Mouse (Mus musculus) liver, embryonic 14.5 days (tissue): Measurements from ENCODE around the gene Vps13a. TPM values are rescaled to one million over a fixed set of nuclear protein-coding genes. Genes with fewer than 3 reads are reported as not detected.

Experiments
- ATAC-seq: fragments of 200-750 bp; cut with Nextera tagmentation; 2 replicates; pipeline ENCODE4 v1.8.0; 2017; ENCODE audit warnings: moderate number of reproducible peaks, mild to moderate bottlenecking, moderate library complexity; ENCODE audit not compliant: insufficient read depth
- DNase-seq, 3 experiments: peaks; one replicate each; pipeline ENCODE4 v3.0.0-alpha.2; 2012 to 2013; ENCODE audit warnings: low read depth in 3 of 3, low spot score in 3 of 3
- H3K27ac ChIP-seq: fragments of 300-500 bp; sonication (generic); 2 replicates; pipeline ENCODE4 v1.5.1; 2014; ENCODE audit warnings: moderate library complexity, mild to moderate bottlenecking, control low read depth, inconsistent platforms
- H3K27me3 ChIP-seq: fragments of 300-500 bp; sonication (generic); 2 replicates; pipeline ENCODE4 v1.6.1; 2014; ENCODE audit warnings: mild to moderate bottlenecking, low read length, moderate library complexity; ENCODE audit not compliant: control insufficient read depth, insufficient read depth
- H3K36me3 ChIP-seq: fragments of 300-500 bp; sonication (generic); replicated peaks from 2 replicates; pipeline ENCODE4 v1.6.1; 2014; ENCODE audit warnings: low read depth; ENCODE audit not compliant: control insufficient read depth, insufficient read depth
- H3K4me1 ChIP-seq, 2 experiments: fragments of 200-500 bp in 1 of 2; fragments of 300-500 bp in 1 of 2; sonication (generic) in 1 of 2; replicated peaks; 2 replicates each; pipeline ENCODE4 v1.6.1; 2012 to 2014; ENCODE audit warnings: antibody characterized with exemption in 1 of 2, inconsistent platforms in 1 of 2, low read length in 1 of 2; ENCODE audit not compliant: control insufficient read depth in 2 of 2, insufficient read depth in 2 of 2
- H3K4me2 ChIP-seq: fragments of 300-500 bp; sonication (generic); 2 replicates; pipeline ENCODE4 v1.6.1; 2014; ENCODE audit warnings: low read depth, mild to moderate bottlenecking, control low read depth, moderate library complexity
- H3K4me3 ChIP-seq, 2 experiments: fragments of 200-500 bp in 1 of 2; fragments of 300-500 bp in 1 of 2; sonication (generic) in 1 of 2; 2 replicates each; pipeline ENCODE4 v1.5.1; 2012 to 2014; ENCODE audit warnings: low read depth in 2 of 2, low read length in 2 of 2, mild to moderate bottlenecking in 2 of 2, control low read depth in 1 of 2, inconsistent platforms in 1 of 2, moderate library complexity in 1 of 2; ENCODE audit not compliant: insufficient read depth in 1 of 2
- H3K9ac ChIP-seq: fragments of 300-500 bp; sonication (generic); replicated peaks from 2 replicates; pipeline ENCODE4 v1.6.1; 2014; ENCODE audit warnings: mild to moderate bottlenecking, control low read depth, moderate library complexity
- H3K9me3 ChIP-seq: fragments of 300-500 bp; sonication (generic); 2 replicates; pipeline ENCODE4 v1.6.1; 2016; ENCODE audit warnings: low read length, mixed read lengths; ENCODE audit not compliant: control insufficient read depth
- CTCF ChIP-seq: IDR thresholded peaks from 2 replicates; pipeline ENCODE4 v1.5.1; 2016; ENCODE audit warnings: antibody characterized with exemption, low read depth, control low read depth
- EP300 ChIP-seq: IDR thresholded peaks from 2 replicates; pipeline ENCODE4 v1.6.1; 2016; ENCODE audit warnings: antibody characterized with exemption, low read depth
- WGBS: fragments of 180-500 bp; shearing (Covaris S2); extraction: QIAGEN DNeasy Blood & Tissue Kit; methylation state at CpG from one replicate; pipeline ENCODE4 v1.1.7; 2014; ENCODE audit not compliant: insufficient replicate concordance; 5-methylcytosine and 5-hydroxymethylcytosine counted together
- polyA plus RNA-seq, 2 experiments: library from polyadenylated mRNA; depleted of rRNA in 1 of 2; stranded (reverse) in 1 of 2; unstranded in 1 of 2; fragments of >200 nt; fragmentation: Nextera tagmentation in 1 of 2; extraction: Ambion mirVana in 1 of 2; gene quantifications; 2 replicates each; pipeline versions ENCODE4 v1.2.1 to v1.2.3; 2012 to 2014

The Vps13a gene
- polyA plus RNA-seq, 2 experiments, result 6.9 to 8.0 TPM

DNA sequence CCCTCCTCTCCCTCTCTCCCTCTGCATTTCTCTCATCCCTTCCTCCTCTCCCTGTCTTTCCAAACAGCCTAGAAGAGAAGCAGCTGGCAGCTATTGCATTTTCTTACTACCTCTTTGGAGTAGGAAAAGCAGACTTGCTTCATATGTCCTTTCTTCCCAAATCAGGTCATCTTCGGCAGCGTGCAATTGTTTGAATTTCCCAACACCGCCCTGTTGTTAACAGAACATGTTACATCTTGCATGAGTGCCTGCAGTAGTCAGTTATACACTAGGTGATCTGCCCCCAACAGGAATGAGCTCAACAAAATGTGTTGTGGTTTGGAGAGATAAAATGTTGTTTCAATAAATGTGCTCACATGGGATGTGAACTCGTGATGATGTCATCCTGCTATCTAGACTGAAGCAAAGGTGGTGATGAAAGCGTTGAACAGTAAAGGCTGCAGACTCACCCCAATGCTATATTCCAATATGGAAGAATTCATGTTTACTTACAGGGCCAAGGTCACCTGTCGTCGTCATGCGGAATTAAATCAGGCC is 31.4 kb upstream of the Vps13a start:
- DNase-seq (peak in 1 of 3 experiments; percentile 24), ATAC-seq (peak; percentile 43; the same call in 1 of the 2 replicates)
- Histone ChIP-seq H3K4me2 (no peak overlapping the region), H3K9me3 (no peaks in the 10 kb centered on the region), H3K4me3 (no peak overlapping the region), H3K9ac (no peak overlapping the region), H3K36me3 (no peaks in the 10 kb centered on the region), H3K27ac (no peak overlapping the region), H3K27me3 (no peaks in the 10 kb centered on the region), H3K4me1 (peaks cover 0 to 2% of the 10 kb centered on the region in 2 experiments; a peak in 1 of 4 replicates)
- 60% methylated on average over 8 of the region's 8 CpGs for WGBS
- TF ChIP-seq CTCF (no peak), EP300 (peak; percentile 36)

GRCm38 (mm10) chr19:16805102-16805501 is 24.4 kb upstream of the Vps13a start:
- H3K36me3 ChIP-seq, result no peaks in the 10 kb centered on the region
- H3K9ac ChIP-seq, result no peak overlapping the region
- peaks cover 11% of the 10 kb centered on the region in 2 experiments for H3K4me1 ChIP-seq
- DNase-seq (no peak), ATAC-seq (peak; percentile 64; the same call in 1 of the 2 replicates)
- no peaks in the 10 kb centered on the region for H3K9me3 ChIP-seq
- H3K27ac ChIP-seq, result no peak overlapping the region
- WGBS, result 50% methylated on average over 3 of the region's 3 CpGs
- no peaks in the 10 kb centered on the region for H3K27me3 ChIP-seq
- TF ChIP-seq EP300 (no peak), CTCF (no peak)
- no peak overlapping the region for H3K4me3 ChIP-seq
- no peak overlapping the region for H3K4me2 ChIP-seq

DNA sequence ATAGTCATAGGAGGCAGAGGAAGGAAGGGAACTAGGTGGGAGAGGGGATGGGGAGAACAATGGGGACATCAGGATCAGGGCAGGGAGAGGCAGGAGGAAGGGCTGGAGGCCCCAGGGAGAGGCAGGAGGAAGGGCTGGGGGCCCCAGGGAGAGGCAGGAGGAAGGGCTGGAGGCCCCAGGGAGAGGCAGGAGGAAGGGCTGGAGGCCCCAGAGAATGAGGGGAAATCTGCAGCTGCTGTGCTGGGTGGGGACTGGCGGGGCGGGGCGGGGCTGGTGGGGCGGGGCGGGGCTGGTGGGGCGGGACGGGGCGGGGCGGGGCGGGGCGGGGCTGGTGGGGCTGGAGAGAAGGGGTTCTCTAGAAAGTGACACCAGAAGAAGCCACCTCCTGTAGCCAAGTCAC is 23.8 kb upstream of the Vps13a start:
- ATAC-seq (peak; percentile 81), DNase-seq (no peak)
- no peak overlapping the region; the same call in 1 of the 2 replicates for H3K9ac ChIP-seq
- no peak overlapping the region for H3K4me3 ChIP-seq
- TF ChIP-seq EP300, result no peak
- no peak for TF ChIP-seq CTCF
- no peaks in the 10 kb centered on the region for H3K36me3 ChIP-seq
- 9% methylated on average over 4 of the region's 11 CpGs for WGBS
- H3K4me1 ChIP-seq, result peaks cover 11% of the 10 kb centered on the region in 2 experiments
- H3K9me3 ChIP-seq, result no peaks in the 10 kb centered on the region
- H3K4me2 ChIP-seq, result peak overlapping the region; percentile 31; the same call in 1 of the 2 replicates
- H3K27me3 ChIP-seq, result no peaks in the 10 kb centered on the region
- no peak overlapping the region for H3K27ac ChIP-seq

DNA sequence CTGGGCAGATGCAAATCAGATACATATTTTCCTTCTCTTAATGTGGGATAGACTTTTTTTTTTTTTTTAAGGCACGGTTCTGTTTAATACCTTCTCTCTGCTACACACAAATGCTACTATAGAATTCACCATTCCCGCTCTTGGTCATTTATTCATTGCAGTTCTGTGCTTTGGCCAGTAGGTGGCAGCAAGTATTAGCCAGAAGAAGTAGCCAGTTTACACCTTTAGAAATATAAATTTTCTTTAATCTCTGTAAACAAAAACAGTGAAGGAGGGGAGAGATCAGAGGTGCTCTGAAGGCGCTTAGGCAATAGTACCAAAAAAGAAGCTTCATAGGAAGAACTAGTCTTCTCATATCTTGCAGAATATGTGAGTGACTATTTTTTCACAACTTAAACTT is 22.0 kb upstream of the Vps13a start:
- H3K36me3 ChIP-seq, result no peaks in the 10 kb centered on the region
- TF ChIP-seq EP300, result no peak
- TF ChIP-seq CTCF, result peak; percentile 77
- H3K27me3 ChIP-seq, result no peaks in the 10 kb centered on the region
- H3K4me2 ChIP-seq, result no peak overlapping the region
- no peak overlapping the region for H3K27ac ChIP-seq
- H3K4me3 ChIP-seq, result no peak overlapping the region
- no peak overlapping the region for H3K9ac ChIP-seq
- H3K4me1 ChIP-seq, result peaks cover 11% of the 10 kb centered on the region in 2 experiments
- DNase-seq (peak in 1 of 3 experiments; percentile 46), ATAC-seq (no peak)
- 2% methylated on average over 3 of the region's 3 CpGs for WGBS
- no peaks in the 10 kb centered on the region for H3K9me3 ChIP-seq

GRCm38 (mm10) chr19:16802123-16802522 is 21.4 kb upstream of the Vps13a start:
- TF ChIP-seq CTCF, result no peak
- TF ChIP-seq EP300, result no peak
- H3K4me1 ChIP-seq, result peaks cover 11% of the 10 kb centered on the region in 2 experiments

More at GRCm38 (mm10) chr19:16802123-16802522, 21.4 kb upstream of the Vps13a start:
- 54% methylated on average over 3 of the region's 3 CpGs for WGBS
- Histone ChIP-seq H3K36me3 (no peaks in the 10 kb centered on the region), H3K27ac (no peak overlapping the region), H3K27me3 (no peaks in the 10 kb centered on the region), H3K4me3 (no peak overlapping the region), H3K4me2 (no peak overlapping the region), H3K9ac (no peak overlapping the region), H3K9me3 (no peaks in the 10 kb centered on the region)
- DNase-seq (no peak), ATAC-seq (no peak)
